Mouse (Mus musculus) left cerebral cortex, adult 18-20 months (tissue): ENCODE measurements at regions not wholly inside any gene's neighbourhood (a gene's known extent, or its start where the extent isn't known, plus 50 kb on each side); places are given as distances from the start of the nearest gene placed in this dataset.

Experiments used
- DNase-seq, 2 experiments: peaks; one replicate each; pipeline ENCODE4 v3.0.0; 2021 to 2022; ENCODE audit warnings: low spot score in 2 of 2, mixed read lengths in 1 of 2

GRCm38 (mm10) chr4:39179445-39179844 lies 270.6 kb upstream of the 1700009N14Rik start:
- no peak for DNase-seq

GRCm38 (mm10) chr4:39185680-39186079 lies 264.4 kb upstream of the 1700009N14Rik start:
- DNase-seq = peak; percentile 9 to 25

- peak; percentile 38 to 75 for DNase-seq
Measured at GRCm38 (mm10) chr4:39199152-39199551, 250.9 kb upstream of the 1700009N14Rik start.

GRCm38 (mm10) chr4:39210599-39210998 lies 239.5 kb upstream of the 1700009N14Rik start:
- no peak for DNase-seq
